Mouse (Mus musculus): ENCODE measurements around the gene Dcbld2.

- no peak for TF ChIP-seq CTCF (IDR thresholded peaks at IDR 0.05; ENCODE audit: low read depth, low read length)
- no peak for TF ChIP-seq POLR2A (IDR thresholded peaks at IDR 0.05; ENCODE audit: extremely low read depth, insufficient read depth, low read length)
These were observed 74.1 kb downstream of the Dcbld2 start for GRCm38 (mm10) chr16:58482296-58482695.

All from liver, adult 2 months (tissue).